Mouse (Mus musculus) small intestine, adult 2 months (tissue): ENCODE data around the gene Slx4ip.

Experiments used
- CTCF ChIP-seq: fragments of 200-500 bp; IDR thresholded peaks from 2 replicates; pipeline ENCODE4 v1.5.1; 2012; ENCODE audit warnings: low read depth, mild to moderate bottlenecking, control low read depth, inconsistent platforms, low read length, moderate library complexity, mixed read lengths; ENCODE audit not compliant: insufficient replicate concordance, insufficient read length; ENCODE audit errors: extremely low read depth
- POLR2A ChIP-seq: fragments of 200-500 bp; IDR thresholded peaks from 2 replicates; pipeline ENCODE4 v1.6.1; 2012; ENCODE audit warnings: low read depth, mild to moderate bottlenecking, control low read depth, inconsistent platforms, low read length, moderate library complexity

GRCm38 (mm10) chr2:137014423-137014822 lies 123.4 kb downstream of the Slx4ip start:
- TF ChIP-seq CTCF, result no peak
- TF ChIP-seq POLR2A, result no peak
